ENCODE assay signal across 16 mouse cellular contexts in the genomic region with DNA sequence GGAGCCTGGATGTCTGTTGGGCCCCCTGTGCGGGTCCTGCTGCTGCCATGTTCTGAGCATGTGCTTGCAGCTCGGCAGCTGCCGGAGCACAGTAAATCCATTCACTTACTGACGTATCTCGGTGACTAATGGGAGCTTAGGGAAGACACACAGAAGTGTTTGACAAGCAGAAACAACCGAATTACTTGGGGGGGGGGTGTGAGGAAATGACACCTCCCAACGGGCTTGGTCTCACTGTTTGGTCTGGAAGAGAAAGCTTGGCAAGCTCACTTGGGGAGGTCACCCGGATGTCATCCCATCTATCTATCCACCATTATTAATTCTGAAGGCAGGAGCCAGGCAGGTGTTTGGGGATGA. TPM values are rescaled to one million over a fixed set of nuclear protein-coding genes. Genes with fewer than 3 reads are reported as not detected.
DNase-seq lines count a peak whose midpoint lies in the region; ATAC-seq lines count a peak whose summit lies in the region.
"Had no signal": no experiment of that assay in that cellular context is flagged by ENCODE, and none has a peak within 500 bp of the region (broad histone marks: within the 10 kb centered on the region; RNA-seq: fewer than 3 reads in every experiment).

No protein-coding gene starts in this region.

- peak; percentile 43 for DNase-seq in embryonic facial prominence, embryonic 14.5 days (ENCODE audit: low spot score)
- no peak for DNase-seq in midbrain, embryonic 10.5 days (ENCODE audit: low spot score)
- DNase-seq in urinary bladder, postnatal 4 days (ENCODE audit: low spot score in 2 of 2) = no peak
- no peak for DNase-seq in right cerebral cortex, postnatal 14 days
- no peak for DNase-seq in lung, postnatal 10 days
- DNase-seq: B cell, adult 2 months; cerebellum, adult 18-20 months; heart, adult 11 months; kidney, adult 11 months; lung, postnatal 14 days; thymus, adult 18-20 months had no signal

- peak; percentile 55; the same call in 1 of the 2 replicates for ATAC-seq in forebrain, embryonic 13.5 days
- ATAC-seq in forebrain, embryonic 16.5 days = no peak
- 0 out of 2 replicates have a peak, but pooled peaks have one; percentile 4 for ATAC-seq in embryonic facial prominence, embryonic 14.5 days (ENCODE audit: low read depth)
- ATAC-seq in neural tube, embryonic 12.5 days (ENCODE audit: low FRiP score, low read depth) = peak; percentile 87

- no peaks in the 10 kb centered on the region for H3K27me3 ChIP-seq in forebrain, embryonic 13.5 days
- H3K27me3 ChIP-seq in forebrain, embryonic 16.5 days (replicated peaks; ENCODE audit: control insufficient read depth, insufficient read depth, low read length) = no peaks in the 10 kb centered on the region
- H3K27me3 ChIP-seq in embryonic facial prominence, embryonic 14.5 days (replicated peaks; ENCODE audit: control insufficient read depth, insufficient read depth, low read length) = no peaks in the 10 kb centered on the region
- peaks cover 34% of the 10 kb centered on the region for H3K27me3 ChIP-seq in midbrain, embryonic 10.5 days (ENCODE audit: low read depth, poor library complexity, severe bottlenecking)
- no peaks in the 10 kb centered on the region for H3K27me3 ChIP-seq in neural tube, embryonic 12.5 days (replicated peaks)

- H3K4me2 ChIP-seq in forebrain, embryonic 13.5 days = no peak overlapping the region
- H3K4me2 ChIP-seq in forebrain, embryonic 16.5 days (ENCODE audit: low read length) = no peak overlapping the region
- no peak overlapping the region for H3K4me2 ChIP-seq in embryonic facial prominence, embryonic 14.5 days (ENCODE audit: low read depth, low read length)
- H3K4me2 ChIP-seq in neural tube, embryonic 12.5 days (replicated peaks) = 0 out of 2 replicates have a peak overlapping the region, but pooled peaks have one; percentile 12
- H3K4me2 ChIP-seq: liver, embryonic 11.5 days had no signal

- no peak overlapping the region for H3K27ac ChIP-seq in forebrain, embryonic 13.5 days
- no peak overlapping the region for H3K27ac ChIP-seq in forebrain, embryonic 16.5 days (ENCODE audit: low read length)
- H3K27ac ChIP-seq in embryonic facial prominence, embryonic 14.5 days (replicated peaks; ENCODE audit: low read depth, low read length) = no peak overlapping the region
- H3K27ac ChIP-seq in midbrain, embryonic 10.5 days (replicated peaks) = peak overlapping the region; percentile 55
- H3K27ac ChIP-seq in neural tube, embryonic 12.5 days = 0 out of 2 replicates have a peak overlapping the region, but pooled peaks have one; percentile 15

- WGBS in forebrain, embryonic 13.5 days = 54% methylated on average over 8 of the region's 8 CpGs
- WGBS in forebrain, embryonic 16.5 days = 52% methylated on average over 8 of the region's 8 CpGs
- WGBS in embryonic facial prominence, embryonic 14.5 days = 24% methylated on average over 8 of the region's 8 CpGs
- WGBS in midbrain, embryonic 10.5 days = 63% methylated on average over 8 of the region's 8 CpGs
- 24% methylated on average over 8 of the region's 8 CpGs for WGBS in neural tube, embryonic 12.5 days

- H3K4me3 ChIP-seq in forebrain, embryonic 13.5 days = no peak overlapping the region
- H3K4me3 ChIP-seq in forebrain, embryonic 16.5 days (replicated peaks; ENCODE audit: low read length) = no peak overlapping the region
- no peak overlapping the region for H3K4me3 ChIP-seq in embryonic facial prominence, embryonic 14.5 days (ENCODE audit: low read depth, low read length)
- H3K4me3 ChIP-seq in midbrain, embryonic 10.5 days = no peak overlapping the region
- no peak overlapping the region for H3K4me3 ChIP-seq in neural tube, embryonic 12.5 days

- no peaks in the 10 kb centered on the region for H3K9me3 ChIP-seq in forebrain, embryonic 13.5 days (replicated peaks)
- H3K9me3 ChIP-seq in forebrain, embryonic 16.5 days (ENCODE audit: control insufficient read depth, low read length) = no peaks in the 10 kb centered on the region
- no peaks in the 10 kb centered on the region for H3K9me3 ChIP-seq in embryonic facial prominence, embryonic 14.5 days (ENCODE audit: control insufficient read depth, low read length)
- H3K9me3 ChIP-seq in midbrain, embryonic 10.5 days (replicated peaks) = no peaks in the 10 kb centered on the region
- H3K9me3 ChIP-seq in neural tube, embryonic 12.5 days = no peaks in the 10 kb centered on the region

- H3K9ac ChIP-seq in forebrain, embryonic 13.5 days = no peak overlapping the region
- no peak overlapping the region for H3K9ac ChIP-seq in forebrain, embryonic 16.5 days (replicated peaks; ENCODE audit: low read depth, low read length)
- H3K9ac ChIP-seq in embryonic facial prominence, embryonic 14.5 days (ENCODE audit: low read depth, low read length) = no peak overlapping the region
- H3K9ac ChIP-seq in neural tube, embryonic 12.5 days = no peak overlapping the region

- H3K36me3 ChIP-seq in forebrain, embryonic 13.5 days (ENCODE audit: poor library complexity, severe bottlenecking) = no peaks in the 10 kb centered on the region
- H3K36me3 ChIP-seq in forebrain, embryonic 16.5 days (ENCODE audit: control insufficient read depth, insufficient read depth) = no peaks in the 10 kb centered on the region
- no peaks in the 10 kb centered on the region for H3K36me3 ChIP-seq in embryonic facial prominence, embryonic 14.5 days (ENCODE audit: control insufficient read depth, insufficient read depth, low read length)
- H3K36me3 ChIP-seq in midbrain, embryonic 10.5 days = no peaks in the 10 kb centered on the region
- no peaks in the 10 kb centered on the region for H3K36me3 ChIP-seq in neural tube, embryonic 12.5 days

- H3K4me1 ChIP-seq in forebrain, embryonic 13.5 days = peaks cover 26% of the 10 kb centered on the region
- 0 out of 2 replicates have a peak, but pooled peaks cover 4% of the 10 kb centered on the region for H3K4me1 ChIP-seq in forebrain, embryonic 16.5 days (replicated peaks; ENCODE audit: control insufficient read depth, insufficient read depth, low read length)
- 0 out of 2 replicates have a peak, but pooled peaks cover 3% of the 10 kb centered on the region for H3K4me1 ChIP-seq in embryonic facial prominence, embryonic 14.5 days (ENCODE audit: control insufficient read depth, insufficient read depth, low read length)
- peaks cover 23% of the 10 kb centered on the region for H3K4me1 ChIP-seq in midbrain, embryonic 10.5 days
- H3K4me1 ChIP-seq in neural tube, embryonic 12.5 days = peaks cover 21% of the 10 kb centered on the region

RNA-seq across cellular contexts. Expression of a gene that starts 23.7 kb away (rescaled TPM):
- 1.6 and 2.1 TPM in 2 replicates for polyA plus RNA-seq in forebrain, embryonic 13.5 days (2015; fragmentation: Nextera tagmentation; extraction: Ambion mirVana)
- polyA plus RNA-seq in forebrain, embryonic 16.5 days (2015; fragmentation: Nextera tagmentation; extraction: Ambion mirVana) = 0.40 and 0.47 TPM in 2 replicates
- not detected in 2 replicates for polyA plus RNA-seq in embryonic facial prominence, embryonic 14.5 days (2014; fragmentation: Nextera tagmentation; extraction: Ambion mirVana)
- 0.82 and 1.3 TPM in 2 replicates for polyA plus RNA-seq in midbrain, embryonic 10.5 days (2016; fragmentation: Nextera tagmentation; extraction: Ambion mirVana)
- 1.3 TPM in 2 replicates for polyA plus RNA-seq in neural tube, embryonic 12.5 days (2016; fragmentation: Nextera tagmentation; extraction: Ambion mirVana)
- polyA plus RNA-seq: heart, postnatal 0 days; liver, embryonic 11.5 days had no signal

RNA-seq across cellular contexts. Expression of a gene that starts 38.3 kb away (rescaled TPM):
- 17.3 and 19.5 TPM in 2 replicates for polyA plus RNA-seq in forebrain, embryonic 13.5 days (2015; fragmentation: Nextera tagmentation; extraction: Ambion mirVana)
- polyA plus RNA-seq in forebrain, embryonic 16.5 days (2015; fragmentation: Nextera tagmentation; extraction: Ambion mirVana) = 5.5 and 8.7 TPM in 2 replicates
- 1.9 and 2.1 TPM in 2 replicates for polyA plus RNA-seq in embryonic facial prominence, embryonic 14.5 days (2014; fragmentation: Nextera tagmentation; extraction: Ambion mirVana)
- polyA plus RNA-seq in midbrain, embryonic 10.5 days (2016; fragmentation: Nextera tagmentation; extraction: Ambion mirVana) = 13.6 and 15.3 TPM in 2 replicates
- 11.3 and 14.3 TPM in 2 replicates for polyA plus RNA-seq in neural tube, embryonic 12.5 days (2016; fragmentation: Nextera tagmentation; extraction: Ambion mirVana)
- polyA plus RNA-seq: heart, postnatal 0 days had no signal

RNA-seq across cellular contexts. Expression of a gene that starts 48.1 kb away (rescaled TPM):
- polyA plus RNA-seq in forebrain, embryonic 13.5 days (2015; fragmentation: Nextera tagmentation; extraction: Ambion mirVana) = 10.1 and 12.0 TPM in 2 replicates
- polyA plus RNA-seq in forebrain, embryonic 16.5 days (2015; fragmentation: Nextera tagmentation; extraction: Ambion mirVana) = 4.4 and 5.6 TPM in 2 replicates
- polyA plus RNA-seq in embryonic facial prominence, embryonic 14.5 days (2014; fragmentation: Nextera tagmentation; extraction: Ambion mirVana) = 1.6 TPM in 2 replicates
- 5.7 and 6.4 TPM in 2 replicates for polyA plus RNA-seq in midbrain, embryonic 10.5 days (2016; fragmentation: Nextera tagmentation; extraction: Ambion mirVana)
- 11.6 and 13.4 TPM in 2 replicates for polyA plus RNA-seq in neural tube, embryonic 12.5 days (2016; fragmentation: Nextera tagmentation; extraction: Ambion mirVana)
- polyA plus RNA-seq: heart, postnatal 0 days; liver, embryonic 11.5 days had no signal

Comparison
In these comparisons a context has a peak if more than half of its experiments do, and no peak if none do; other contexts are left out.
1. H3K27ac ChIP-seq: peak in midbrain, embryonic 10.5 days (single experiment) and neural tube, embryonic 12.5 days (single experiment); none in forebrain, embryonic 13.5 days (single experiment), forebrain, embryonic 16.5 days (single experiment) and embryonic facial prominence, embryonic 14.5 days (single experiment).